Mouse (Mus musculus): Measurements from ENCODE around the gene Cyp4f39.

- TF ChIP-seq POLR2A (IDR thresholded peaks at IDR 0.05; ENCODE audit: extremely low read depth, insufficient read depth, low read length) (no peak), CTCF (IDR thresholded peaks at IDR 0.05; ENCODE audit: extremely low read depth, insufficient read depth, low read length) (no peak)
Measured at GRCm38 (mm10) chr17:32416771-32417170, 35.8 kb upstream of the Cyp4f39 start.

All from cortical plate, adult 2 months (tissue).